Comparison of ENCODE assay signal across 22 mouse cellular contexts in the genomic region with DNA sequence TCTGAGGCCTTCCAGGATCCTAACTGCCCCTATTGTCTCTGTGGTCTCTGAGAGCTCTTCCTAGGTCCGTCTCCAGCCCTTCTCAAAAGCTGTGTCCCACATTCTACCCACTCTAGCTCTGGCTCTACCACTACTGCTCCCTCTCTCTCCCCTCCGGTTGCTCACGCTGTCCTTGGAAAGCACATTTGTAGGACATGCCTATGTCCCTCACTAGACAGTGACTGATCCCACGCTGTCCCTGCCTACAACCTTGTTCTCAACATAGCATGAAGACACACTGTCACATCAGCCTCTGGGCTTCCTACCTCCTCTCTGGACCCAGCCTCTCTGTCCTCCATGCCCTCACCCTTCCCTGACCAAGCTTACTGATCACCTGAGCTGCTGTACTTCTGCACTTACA.
DNase-seq lines count a peak whose midpoint lies in the region; ATAC-seq and TF ChIP-seq lines count a peak whose summit lies in the region.
"Had no signal": no experiment of that assay in that cellular context is flagged by ENCODE, and none has a peak within 500 bp of the region (broad histone marks: within the 10 kb centered on the region; RNA-seq: fewer than 3 reads in every experiment).

No protein-coding gene starts in this region.

- WGBS in heart, embryonic 13.5 days, result 62% methylated on average over 4 of the region's 4 CpGs
- 89% methylated on average over 4 of the region's 4 CpGs for WGBS in lung, postnatal 0 days
- 68% methylated on average over 4 of the region's 4 CpGs for WGBS in olfactory bulb, adult 2 months
- WGBS in hindbrain, embryonic 10.5 days, result 86% methylated on average over 4 of the region's 4 CpGs

- no peak overlapping the region for H3K4me2 ChIP-seq in heart, embryonic 13.5 days
- H3K4me2 ChIP-seq in lung, postnatal 0 days (replicated peaks; ENCODE audit: low read depth, low read length), result no peak overlapping the region
- H3K4me2 ChIP-seq: embryonic facial prominence, embryonic 12.5 days; hindbrain, embryonic 12.5 days; liver, embryonic 11.5 days; lung, embryonic 14.5 days; midbrain, embryonic 11.5 days; neural tube, embryonic 12.5 days had no signal

- DNase-seq in adrenal gland, postnatal 14 days, result peak; percentile 58
- no peak for DNase-seq in adrenal gland, postnatal 10 days
- no peak for DNase-seq in heart, adult 18-20 months
- DNase-seq in lung, postnatal 0 days (ENCODE audit: low spot score), result no peak
- no peak for DNase-seq in lung, adult 18-20 months
- no peak for DNase-seq in hindbrain, embryonic 10.5 days (ENCODE audit: low spot score)
- DNase-seq: cerebellum, adult 9-11 months; kidney, adult 18-20 months; kidney, postnatal 14 days; lung, embryonic 14.5 days; lung, postnatal 4 days; right cerebral cortex, adult 18-20 months had no signal

- peak overlapping the region; percentile 60 for H3K27ac ChIP-seq in heart, embryonic 13.5 days (replicated peaks)
- 0 out of 2 replicates have a peak overlapping the region, but pooled peaks have one; percentile 29 for H3K27ac ChIP-seq in lung, postnatal 0 days (ENCODE audit: low read length)
- H3K27ac ChIP-seq in olfactory bulb, adult 2 months (ENCODE audit: insufficient read depth, low read depth, low read length), result peak overlapping the region; percentile 35; the same call in 1 of the 2 replicates
- no peak overlapping the region for H3K27ac ChIP-seq in hindbrain, embryonic 10.5 days
- H3K27ac ChIP-seq: embryonic facial prominence, embryonic 12.5 days; hindbrain, embryonic 12.5 days; limb, embryonic 10.5 days; neural tube, embryonic 12.5 days; stomach, postnatal 0 days had no signal

- no peak overlapping the region for H3K4me3 ChIP-seq in heart, embryonic 13.5 days
- no peak overlapping the region for H3K4me3 ChIP-seq in lung, postnatal 0 days (ENCODE audit: low read depth, low read length)
- H3K4me3 ChIP-seq in olfactory bulb, adult 2 months (ENCODE audit: insufficient read depth, low read depth, low read length), result no peak overlapping the region
- no peak overlapping the region for H3K4me3 ChIP-seq in hindbrain, embryonic 10.5 days
- H3K4me3 ChIP-seq: embryonic facial prominence, embryonic 12.5 days; hindbrain, embryonic 12.5 days; limb, embryonic 10.5 days; neural tube, embryonic 12.5 days had no signal

- TF ChIP-seq EP300 in lung, postnatal 0 days (IDR thresholded peaks at IDR 0.05), result no peak

- peaks cover 31% of the 10 kb centered on the region for H3K4me1 ChIP-seq in heart, embryonic 13.5 days
- peaks cover 11% of the 10 kb centered on the region; the same call in 1 of the 2 replicates for H3K4me1 ChIP-seq in lung, postnatal 0 days (ENCODE audit: insufficient read depth, low read depth, low read length)
- H3K4me1 ChIP-seq in olfactory bulb, adult 2 months (ENCODE audit: control insufficient read depth, insufficient read depth, low read length), result peaks cover 30% of the 10 kb centered on the region
- H3K4me1 ChIP-seq in hindbrain, embryonic 10.5 days (replicated peaks), result peaks cover 21% of the 10 kb centered on the region
- H3K4me1 ChIP-seq: embryonic facial prominence, embryonic 12.5 days had no signal

- TF ChIP-seq POLR2A in olfactory bulb, adult 2 months (IDR thresholded peaks at IDR 0.05; ENCODE audit: insufficient read depth, low read depth, low read length), result no peak

- no peak overlapping the region for H3K9ac ChIP-seq in heart, embryonic 13.5 days
- no peak overlapping the region for H3K9ac ChIP-seq in lung, postnatal 0 days (replicated peaks; ENCODE audit: low read depth)
- H3K9ac ChIP-seq: embryonic facial prominence, embryonic 12.5 days; hindbrain, embryonic 12.5 days; lung, embryonic 14.5 days; neural tube, embryonic 12.5 days had no signal

- no peaks in the 10 kb centered on the region for H3K36me3 ChIP-seq in heart, embryonic 13.5 days
- no peaks in the 10 kb centered on the region for H3K36me3 ChIP-seq in lung, postnatal 0 days (ENCODE audit: insufficient read depth, low read length)
- no peaks in the 10 kb centered on the region for H3K36me3 ChIP-seq in hindbrain, embryonic 10.5 days
- H3K36me3 ChIP-seq: embryonic facial prominence, embryonic 12.5 days; hindbrain, embryonic 12.5 days; limb, embryonic 10.5 days; neural tube, embryonic 12.5 days had no signal

- H3K27me3 ChIP-seq in heart, embryonic 13.5 days (replicated peaks), result no peaks in the 10 kb centered on the region
- no peaks in the 10 kb centered on the region for H3K27me3 ChIP-seq in lung, postnatal 0 days (replicated peaks; ENCODE audit: insufficient read depth, low read length)
- no peaks in the 10 kb centered on the region for H3K27me3 ChIP-seq in hindbrain, embryonic 10.5 days (ENCODE audit: insufficient read depth, poor library complexity, severe bottlenecking)
- H3K27me3 ChIP-seq: embryonic facial prominence, embryonic 12.5 days; hindbrain, embryonic 12.5 days; neural tube, embryonic 12.5 days had no signal

- peaks cover 9% of the 10 kb centered on the region; the same call in 1 of the 2 replicates for H3K9me3 ChIP-seq in heart, embryonic 13.5 days
- H3K9me3 ChIP-seq in lung, postnatal 0 days (ENCODE audit: low read length), result no peaks in the 10 kb centered on the region
- H3K9me3 ChIP-seq in hindbrain, embryonic 10.5 days, result peaks cover 6% of the 10 kb centered on the region; the same call in 1 of the 2 replicates
- H3K9me3 ChIP-seq: limb, embryonic 10.5 days had no signal

- ATAC-seq in heart, embryonic 13.5 days (ENCODE audit: extremely low read depth, insufficient number of reproducible peaks, low FRiP score, low TSS enrichment), result no peak; the same call in 1 of the 2 replicates
- no peak for ATAC-seq in lung, postnatal 0 days
- ATAC-seq: forebrain, embryonic 14.5 days had no signal

- no peak for TF ChIP-seq CTCF in lung, postnatal 0 days (IDR thresholded peaks at IDR 0.05)
- no peak for TF ChIP-seq CTCF in olfactory bulb, adult 2 months (IDR thresholded peaks at IDR 0.05; ENCODE audit: insufficient read depth, low read depth, low read length)
